ENCODE assay signal across 20 mouse cellular contexts in genomic region chr9:77035361-77035760, GRCm38 (mm10). TPM values are rescaled to one million over a fixed set of nuclear protein-coding genes. Genes with fewer than 3 reads are reported as not detected.
"Had no signal": no experiment of that assay in that cellular context is flagged by ENCODE, and none has a peak within 500 bp of the region (broad histone marks: within the 10 kb centered on the region; RNA-seq: fewer than 3 reads in every experiment).

No protein-coding gene starts in this region.

- H3K27ac ChIP-seq: midbrain, embryonic 10.5 days; midbrain, embryonic 12.5 days; neural tube, embryonic 13.5 days; neural tube, embryonic 15.5 days had no signal

- H3K4me3 ChIP-seq: midbrain, embryonic 10.5 days; midbrain, embryonic 12.5 days; myocyte; neural tube, embryonic 13.5 days; neural tube, embryonic 15.5 days had no signal

- H3K9ac ChIP-seq: lung, embryonic 14.5 days; midbrain, embryonic 12.5 days; neural tube, embryonic 13.5 days; neural tube, embryonic 15.5 days had no signal

- H3K4me2 ChIP-seq: lung, embryonic 14.5 days; midbrain, embryonic 12.5 days; neural tube, embryonic 13.5 days; neural tube, embryonic 15.5 days had no signal

- ATAC-seq: midbrain, embryonic 16.5 days had no signal

- H3K9me3 ChIP-seq: midbrain, embryonic 10.5 days; midbrain, embryonic 12.5 days; neural tube, embryonic 13.5 days; neural tube, embryonic 15.5 days had no signal

- DNase-seq: lung, adult 18-20 months; lung, embryonic 14.5 days; lung, postnatal 10 days; lung, postnatal 4 days; retina, postnatal 1 day; right cerebral cortex, adult 18-20 months; right cerebral cortex, postnatal 25 days; right cerebral cortex, postnatal 4 days; spleen, adult 18-20 months; thymus, adult 18-20 months; thymus, postnatal 14 days; thymus, postnatal 36 days had no signal

- H3K36me3 ChIP-seq: midbrain, embryonic 10.5 days; midbrain, embryonic 12.5 days; neural tube, embryonic 13.5 days; neural tube, embryonic 15.5 days had no signal

- H3K27me3 ChIP-seq: midbrain, embryonic 12.5 days; neural tube, embryonic 13.5 days; neural tube, embryonic 15.5 days had no signal

- H3K4me1 ChIP-seq: midbrain, embryonic 10.5 days; midbrain, embryonic 12.5 days; neural tube, embryonic 13.5 days; neural tube, embryonic 15.5 days had no signal

RNA-seq across cellular contexts. Expression of gene Tinag, which starts 10.2 kb away (rescaled TPM):
- total RNA-seq: megakaryocyte, adult 5-6 weeks; megakaryocyte-erythroid progenitor cell, adult 5-6 weeks had no signal
- polyA plus RNA-seq: midbrain, embryonic 16.5 days; myocyte; neural tube, embryonic 13.5 days; neural tube, embryonic 15.5 days had no signal
